ENCODE assay signal across 8 mouse cellular contexts in genomic region chr13:115101355-115102191, GRCm38 (mm10). TPM values are rescaled to one million over a fixed set of nuclear protein-coding genes. Genes with fewer than 3 reads are reported as not detected.
DNase-seq lines count a peak whose midpoint lies in the region; ATAC-seq and TF ChIP-seq lines count a peak whose summit lies in the region.

TSS of gene Gm49395 (minus strand) at chr13:115101921.
TSS of gene Itga1 (minus strand) at chr13:115101964.

- peak within 1 kb of the TSS; percentile 80 for H3K4me3 ChIP-seq in brown adipose tissue, adult 24 weeks (ENCODE audit: insufficient read depth, low read depth, low read length)
- H3K4me3 ChIP-seq in forebrain, postnatal 0 days (ENCODE audit: low read depth, low read length) = peak within 1 kb of the TSS; percentile 46
- peak within 1 kb of the TSS; percentile 63 for H3K4me3 ChIP-seq in layer of hippocampus, adult 2 months
- H3K4me3 ChIP-seq in lung, embryonic 15.5 days = peak within 1 kb of the TSS; percentile 67

- peak; percentile 50 for ATAC-seq in forebrain, postnatal 0 days
- ATAC-seq in lung, embryonic 15.5 days (ENCODE audit: borderline replicate concordance, extremely low read depth, low FRiP score, low TSS enrichment) = peak; percentile 92
- 0 out of 2 replicates have a peak, but pooled peaks have one; percentile 23 for ATAC-seq in neutrophil, adult 5-6 weeks (ENCODE audit: extremely low read depth, insufficient number of reproducible peaks, low FRiP score, poor library complexity, severe bottlenecking)

- 2% methylated on average over 39 of the region's 39 CpGs for WGBS in forebrain, postnatal 0 days
- under 1% methylated on average over 39 of the region's 39 CpGs for WGBS in lung, embryonic 15.5 days

- no peaks in the 10 kb centered on the region for H3K9me3 ChIP-seq in forebrain, postnatal 0 days (ENCODE audit: low read length)
- H3K9me3 ChIP-seq in lung, embryonic 15.5 days = no peaks in the 10 kb centered on the region

- H3K4me2 ChIP-seq in forebrain, postnatal 0 days (ENCODE audit: low read depth) = peak within 1 kb of the TSS; percentile 88
- H3K4me2 ChIP-seq in lung, embryonic 15.5 days = peak within 1 kb of the TSS; percentile 82

- peak within 1 kb of the TSS; percentile 47 for H3K9ac ChIP-seq in forebrain, postnatal 0 days
- H3K9ac ChIP-seq in lung, embryonic 15.5 days = peak within 1 kb of the TSS; percentile 78

- 0 out of 2 replicates have a peak, but pooled peaks cover 4% of the 10 kb centered on the region for H3K27me3 ChIP-seq in forebrain, postnatal 0 days (ENCODE audit: insufficient read depth, low read length)
- no peaks in the 10 kb centered on the region for H3K27me3 ChIP-seq in lung, embryonic 15.5 days

- DNase-seq in ES-CJ7 (ENCODE audit: low read depth, low spot score) = peak; percentile 63
- DNase-seq in forebrain, postnatal 0 days = peak; percentile 43
- DNase-seq in heart, postnatal 36 days = peak; percentile 79 to 86
- DNase-seq in layer of hippocampus, adult 2 months (ENCODE audit: low spot score in 2 of 2) = peak; percentile 4 to 22
- DNase-seq in urinary bladder, postnatal 25 days (ENCODE audit: low spot score) = peak; percentile 57

- intact Hi-C loops in heart, postnatal 36 days (cut with DNase I) = loop anchor here (2.0 to 10.0 kb wide), 7 partner anchors 21 to 269 kb away; no protein-coding TSS in a partner anchor

- peak within 1 kb of the TSS; percentile 94 for H3K27ac ChIP-seq in brown adipose tissue, adult 24 weeks (replicated peaks; ENCODE audit: low read depth, low read length)
- no peak within 1 kb of the TSS; the same call in 1 of the 2 replicates for H3K27ac ChIP-seq in forebrain, postnatal 0 days (ENCODE audit: low read depth, low read length)
- H3K27ac ChIP-seq in layer of hippocampus, adult 2 months = peak within 1 kb of the TSS; percentile 76
- H3K27ac ChIP-seq in lung, embryonic 15.5 days = peak within 1 kb of the TSS; percentile 98

- peak; percentile 23 for TF ChIP-seq CTCF in forebrain, postnatal 0 days (IDR thresholded peaks at IDR 0.05; ENCODE audit: low read depth)
- TF ChIP-seq CTCF in layer of hippocampus, adult 2 months (conservative IDR thresholded peaks at IDR 0.05) = peak; percentile 42; the same call in 1 of the 2 replicates

- H3K36me3 ChIP-seq in forebrain, postnatal 0 days (ENCODE audit: insufficient read depth) = no peaks in the 10 kb centered on the region
- H3K36me3 ChIP-seq in lung, embryonic 15.5 days = no peaks in the 10 kb centered on the region

- peaks cover 9% of the 10 kb centered on the region for H3K4me1 ChIP-seq in brown adipose tissue, adult 24 weeks (ENCODE audit: control insufficient read depth, insufficient read depth, insufficient read length, low read length)
- H3K4me1 ChIP-seq in forebrain, postnatal 0 days (ENCODE audit: insufficient read depth) = peaks cover 11% of the 10 kb centered on the region; the same call in 1 of the 2 replicates
- H3K4me1 ChIP-seq in lung, embryonic 15.5 days = peaks cover 23% of the 10 kb centered on the region

RNA-seq across cellular contexts. Expression of gene Gm49395, which starts in this region (rescaled TPM):
- 5.0 and 6.2 TPM in 2 replicates for polyA plus RNA-seq in brown adipose tissue, adult 24 weeks (2012; ENCODE audit: insufficient read depth, insufficient read length, missing spikeins)
- 3.1 and 4.1 TPM in 2 replicates for total RNA-seq in forebrain, postnatal 0 days (2014; rRNA removed)
- 3.5 TPM in 2 replicates for polyA plus RNA-seq in forebrain, postnatal 0 days (2015; fragmentation: Nextera tagmentation; extraction: Ambion mirVana)
- total RNA-seq in heart, postnatal 36 days (2021) = 10 to 100 TPM; 10.5 to 11.9 TPM
- total RNA-seq in layer of hippocampus, adult 2 months (2021) = 1 to 10 TPM; 1.5 to 4.1 TPM
- 6.8 and 7.6 TPM in 2 replicates for polyA plus RNA-seq in lung, embryonic 15.5 days (2015; fragmentation: Nextera tagmentation; extraction: Ambion mirVana)
- total RNA-seq in neutrophil, adult 5-6 weeks (2017) = not detected in 2 replicates

RNA-seq across cellular contexts. Expression of gene Itga1, which starts in this region (rescaled TPM):
- 19.8 and 21.6 TPM in 2 replicates for polyA plus RNA-seq in brown adipose tissue, adult 24 weeks (2012; ENCODE audit: insufficient read depth, insufficient read length, missing spikeins)
- total RNA-seq in forebrain, postnatal 0 days (2014; rRNA removed) = 4.4 and 8.2 TPM in 2 replicates
- 2.6 and 3.2 TPM in 2 replicates for polyA plus RNA-seq in forebrain, postnatal 0 days (2015; fragmentation: Nextera tagmentation; extraction: Ambion mirVana)
- total RNA-seq in heart, postnatal 36 days (2021) = 10 to 100 TPM; 38.2 to 42.4 TPM
- 1 to 10 TPM; 5.3 to 7.1 TPM for total RNA-seq in layer of hippocampus, adult 2 months (2021)
- 31.3 and 35.5 TPM in 2 replicates for polyA plus RNA-seq in lung, embryonic 15.5 days (2015; fragmentation: Nextera tagmentation; extraction: Ambion mirVana)
- total RNA-seq in neutrophil, adult 5-6 weeks (2017) = 0.86 and 1.5 TPM in 2 replicates

Comparison
In these comparisons a context has a peak if more than half of its experiments do, and no peak if none do; other contexts are left out.
1. DNase-seq: peak in every context shown above with its lines; median percentile 82 in heart, postnatal 36 days; 63 in ES-CJ7; 57 in urinary bladder, postnatal 25 days; 43 in forebrain, postnatal 0 days; 13 in layer of hippocampus, adult 2 months.
2. ATAC-seq: peak in every context shown above with its lines; median percentile 92 in lung, embryonic 15.5 days; 50 in forebrain, postnatal 0 days; 23 in neutrophil, adult 5-6 weeks.